Mouse (Mus musculus): ENCODE measurements around the gene Sytl3. TPM values are rescaled to one million over a fixed set of nuclear protein-coding genes. Genes with fewer than 3 reads are reported as not detected.
A peak's percentile ranks its signal among the peaks of the same experiment; 100 is the strongest.

The Sytl3 gene
- total and polyA plus RNA-seq, 2 experiments from 2014 or later, result 0.18 TPM; not detected in 1

GRCm38 (mm10) chr17:6768301-6768788, 109.5 kb downstream of the Sytl3 start:
- Histone ChIP-seq H3K4me1 (ENCODE audit: control insufficient read depth, insufficient read depth) (peaks cover 70% of the 10 kb centered on the region), H3K27me3 (ENCODE audit: control insufficient read depth, insufficient read depth, low read length) (no peaks in the 10 kb centered on the region), H3K36me3 (replicated peaks; ENCODE audit: control insufficient read depth, insufficient read depth, low read length) (no peaks in the 10 kb centered on the region), H3K27ac (ENCODE audit: low read depth) (peak overlapping the region; percentile 93), H3K9me3 (replicated peaks; ENCODE audit: control insufficient read depth, low read length) (no peaks in the 10 kb centered on the region), H3K9ac (replicated peaks; ENCODE audit: low read depth, low read length) (no peak overlapping the region), H3K4me3 (ENCODE audit: low read depth, low read length) (no peak overlapping the region), H3K4me2 (ENCODE audit: low read depth, low read length) (no peak overlapping the region)
- peak; percentile 77 for ATAC-seq (ENCODE audit: insufficient read depth, low read depth)
- peak; percentile 81 for DNase-seq (ENCODE audit: low spot score)
- WGBS, result 46% methylated on average over 5 of the region's 5 CpGs
- no peak for TF ChIP-seq CTCF (IDR thresholded peaks at IDR 0.05; ENCODE audit: low read depth)
- 0 out of 2 replicates have a peak, but pooled peaks have one; percentile 47 for TF ChIP-seq EP300 (IDR thresholded peaks at IDR 0.05; ENCODE audit: low read depth)

DNA sequence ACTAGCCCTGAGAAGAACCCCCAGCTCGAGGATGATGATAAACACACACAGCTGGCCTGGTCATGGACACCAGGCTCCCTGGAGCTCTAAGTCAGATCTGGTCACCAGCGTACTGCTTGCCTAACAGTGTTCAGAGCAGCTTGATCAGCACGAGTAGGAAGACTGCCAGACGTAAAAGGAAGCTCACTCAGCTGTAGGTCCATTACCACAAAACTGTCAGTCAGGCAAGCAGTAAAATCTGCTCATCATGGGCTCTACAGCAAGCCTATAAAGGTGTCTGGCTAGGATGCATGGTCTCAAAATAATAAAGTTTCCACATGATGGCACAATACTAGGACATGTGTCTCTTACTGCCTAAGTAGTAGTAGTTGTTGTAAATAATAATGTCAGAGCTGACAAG, 110.7 kb downstream of the Sytl3 start:
- Histone ChIP-seq H3K9ac (replicated peaks; ENCODE audit: low read depth, low read length) (no peak overlapping the region), H3K27me3 (ENCODE audit: control insufficient read depth, insufficient read depth, low read length) (no peaks in the 10 kb centered on the region), H3K36me3 (replicated peaks; ENCODE audit: control insufficient read depth, insufficient read depth, low read length) (no peaks in the 10 kb centered on the region), H3K9me3 (replicated peaks; ENCODE audit: control insufficient read depth, low read length) (no peaks in the 10 kb centered on the region), H3K4me2 (ENCODE audit: low read depth, low read length) (no peak overlapping the region), H3K4me3 (ENCODE audit: low read depth, low read length) (no peak overlapping the region), H3K27ac (ENCODE audit: low read depth) (peak overlapping the region; percentile 93), H3K4me1 (ENCODE audit: control insufficient read depth, insufficient read depth) (peaks cover 64% of the 10 kb centered on the region)
- no peak for TF ChIP-seq CTCF (IDR thresholded peaks at IDR 0.05; ENCODE audit: low read depth)
- TF ChIP-seq EP300 (IDR thresholded peaks at IDR 0.05; ENCODE audit: low read depth), result no peak
- DNase-seq (ENCODE audit: low spot score) (no peak), ATAC-seq (ENCODE audit: insufficient read depth, low read depth) (no peak)
- 26% methylated on average over 4 of the region's 4 CpGs for WGBS

- no peak overlapping the region for H3K9ac ChIP-seq (replicated peaks; ENCODE audit: low read depth, low read length)
- H3K27ac ChIP-seq (ENCODE audit: low read depth), result peak overlapping the region; percentile 63
- peaks cover 56% of the 10 kb centered on the region for H3K4me1 ChIP-seq (ENCODE audit: control insufficient read depth, insufficient read depth)
These were observed 113.0 kb downstream of the Sytl3 start for GRCm38 (mm10) chr17:6771661-6772489.

DNA sequence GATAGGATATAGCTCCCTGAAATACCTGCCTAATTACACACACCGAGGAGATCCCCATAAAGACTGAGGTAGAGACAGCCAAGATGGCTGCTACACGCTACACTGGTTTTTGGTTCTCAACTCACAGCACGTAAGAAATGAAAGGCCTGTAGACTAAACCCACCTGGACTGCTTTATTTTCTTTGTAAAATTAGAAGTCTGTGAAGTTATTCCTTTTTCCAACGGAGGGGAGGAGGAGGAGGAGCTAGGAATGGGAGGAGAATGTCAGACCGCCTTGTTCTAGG, 113.5 kb downstream of the Sytl3 start:
- DNase-seq (ENCODE audit: low spot score), result no peak
- Histone ChIP-seq H3K4me2 (ENCODE audit: low read depth, low read length) (no peak overlapping the region), H3K27ac (ENCODE audit: low read depth) (peak overlapping the region; percentile 63), H3K27me3 (ENCODE audit: control insufficient read depth, insufficient read depth, low read length) (no peaks in the 10 kb centered on the region), H3K9me3 (replicated peaks; ENCODE audit: control insufficient read depth, low read length) (no peaks in the 10 kb centered on the region), H3K4me3 (ENCODE audit: low read depth, low read length) (no peak overlapping the region), H3K36me3 (replicated peaks; ENCODE audit: control insufficient read depth, insufficient read depth, low read length) (no peaks in the 10 kb centered on the region), H3K4me1 (ENCODE audit: control insufficient read depth, insufficient read depth) (peaks cover 55% of the 10 kb centered on the region), H3K9ac (replicated peaks; ENCODE audit: low read depth, low read length) (no peak overlapping the region)
- WGBS, result 78% methylated on average over 5 of the region's 5 CpGs
- no peak for ATAC-seq (ENCODE audit: insufficient read depth, low read depth)
- no peak for TF ChIP-seq CTCF (IDR thresholded peaks at IDR 0.05; ENCODE audit: low read depth)
- no peak for TF ChIP-seq EP300 (IDR thresholded peaks at IDR 0.05; ENCODE audit: low read depth)

More at GRCm38 (mm10) chr17:6771661-6772489, 113.0 kb downstream of the Sytl3 start:
- Histone ChIP-seq H3K4me2 (ENCODE audit: low read depth, low read length) (no peak overlapping the region), H3K9me3 (replicated peaks; ENCODE audit: control insufficient read depth, low read length) (no peaks in the 10 kb centered on the region), H3K27me3 (ENCODE audit: control insufficient read depth, insufficient read depth, low read length) (no peaks in the 10 kb centered on the region), H3K36me3 (replicated peaks; ENCODE audit: control insufficient read depth, insufficient read depth, low read length) (no peaks in the 10 kb centered on the region), H3K4me3 (ENCODE audit: low read depth, low read length) (no peak overlapping the region)
- 77% methylated on average over 16 of the region's 16 CpGs for WGBS
- TF ChIP-seq CTCF (IDR thresholded peaks at IDR 0.05; ENCODE audit: low read depth) (no peak), EP300 (IDR thresholded peaks at IDR 0.05; ENCODE audit: low read depth) (no peak)
- ATAC-seq (ENCODE audit: insufficient read depth, low read depth), result no peak
- no peak for DNase-seq (ENCODE audit: low spot score)

DNA sequence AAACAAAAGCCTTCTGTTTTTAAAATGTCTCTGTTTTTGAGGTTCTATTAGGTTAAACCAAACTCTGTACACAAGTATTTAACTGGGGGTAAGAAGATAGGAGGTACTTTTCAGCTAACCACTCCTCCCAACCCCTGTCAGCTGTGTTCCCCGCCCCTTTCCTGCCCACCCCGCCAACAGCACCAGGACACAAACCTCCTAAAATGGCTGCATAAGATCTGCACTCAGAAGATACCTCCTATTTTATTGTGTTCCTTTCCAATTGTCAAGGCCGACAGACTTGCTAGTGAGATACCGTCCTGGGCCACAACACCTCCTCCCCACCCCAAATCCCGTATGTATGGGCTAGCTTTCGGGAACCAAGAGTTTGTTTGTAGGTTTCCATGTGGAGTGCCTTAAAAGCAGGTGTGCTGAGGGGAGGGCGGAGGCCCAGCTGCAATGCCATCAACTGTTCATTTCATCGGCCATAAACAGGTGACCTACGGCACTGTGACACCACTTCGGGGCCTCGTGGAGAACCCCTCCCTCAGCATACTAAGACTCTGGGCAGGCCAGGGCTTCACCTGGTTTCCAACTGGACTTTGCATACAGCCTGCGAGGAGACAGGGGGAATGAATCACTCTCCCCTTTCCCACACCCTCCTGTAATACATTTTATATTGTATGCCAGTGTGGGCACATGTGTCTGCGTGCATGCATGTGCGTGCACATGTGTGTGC, 114.5 kb downstream of the Sytl3 start:
- ATAC-seq (ENCODE audit: insufficient read depth, low read depth) (no peak), DNase-seq (ENCODE audit: low spot score) (no peak)
- H3K27me3 ChIP-seq (ENCODE audit: control insufficient read depth, insufficient read depth, low read length), result no peaks in the 10 kb centered on the region
- no peaks in the 10 kb centered on the region for H3K9me3 ChIP-seq (replicated peaks; ENCODE audit: control insufficient read depth, low read length)
- 0 out of 2 replicates have a peak overlapping the region, but pooled peaks have one; percentile 5 for H3K27ac ChIP-seq (ENCODE audit: low read depth)
- H3K9ac ChIP-seq (replicated peaks; ENCODE audit: low read depth, low read length), result no peak overlapping the region
- peaks cover 46% of the 10 kb centered on the region for H3K4me1 ChIP-seq (ENCODE audit: control insufficient read depth, insufficient read depth)
- WGBS, result 72% methylated on average over 14 of the region's 14 CpGs
- no peak overlapping the region for H3K4me3 ChIP-seq (ENCODE audit: low read depth, low read length)
- H3K4me2 ChIP-seq (ENCODE audit: low read depth, low read length), result no peak overlapping the region
- TF ChIP-seq CTCF (IDR thresholded peaks at IDR 0.05; ENCODE audit: low read depth), result no peak
- no peaks in the 10 kb centered on the region for H3K36me3 ChIP-seq (replicated peaks; ENCODE audit: control insufficient read depth, insufficient read depth, low read length)
